Mouse (Mus musculus): Measurements from ENCODE around the gene Arpin. TPM values are rescaled to one million over a fixed set of nuclear protein-coding genes. Genes with fewer than 3 reads are reported as not detected.

Arpin gene
- polyA plus RNA-seq, 1 experiment from 2014 or later: 28.4 TPM

DNA sequence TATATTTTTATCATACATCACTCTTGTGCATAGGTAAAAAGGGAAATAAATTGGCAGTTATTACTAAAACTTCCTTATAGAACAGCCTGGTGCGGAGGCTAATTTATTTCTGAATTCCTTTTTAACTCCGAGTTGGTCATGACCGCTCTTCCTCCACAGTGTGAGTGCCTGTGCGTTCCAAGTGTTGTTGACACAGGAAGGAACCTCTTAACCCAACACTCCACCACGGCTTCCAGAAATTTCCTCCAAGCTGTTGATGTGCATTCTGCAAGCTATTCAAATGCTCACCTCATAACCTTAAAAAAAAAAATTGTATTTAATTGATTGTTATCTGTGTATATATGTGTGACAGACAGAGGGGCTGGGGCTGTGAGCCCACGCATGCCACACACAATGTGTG lies 15.1 kb upstream of the Arpin start:
- H3K36me3 ChIP-seq (ENCODE audit: control insufficient read depth, insufficient read depth, low read length): no peaks in the 10 kb centered on the region
- H3K27ac ChIP-seq (ENCODE audit: low read length): 0 out of 2 replicates have a peak overlapping the region, but pooled peaks have one; percentile 17
- H3K9me3 ChIP-seq (ENCODE audit: control insufficient read depth, low read length): no peaks in the 10 kb centered on the region
- 0 out of 2 replicates have a peak, but pooled peaks cover 5% of the 10 kb centered on the region for H3K4me1 ChIP-seq (replicated peaks; ENCODE audit: control insufficient read depth, insufficient read depth, low read length)
- no peaks in the 10 kb centered on the region for H3K27me3 ChIP-seq (ENCODE audit: control insufficient read depth, insufficient read depth, low read depth, low read length)
- peak; percentile 77 for ATAC-seq (ENCODE audit: low read depth)
- no peak overlapping the region for H3K4me3 ChIP-seq (ENCODE audit: low read length)
- 46% methylated on average over 6 of the region's 6 CpGs for WGBS
- H3K9ac ChIP-seq (ENCODE audit: low read length): no peak overlapping the region
- no peak overlapping the region for H3K4me2 ChIP-seq (ENCODE audit: low read depth, low read length)

DNA sequence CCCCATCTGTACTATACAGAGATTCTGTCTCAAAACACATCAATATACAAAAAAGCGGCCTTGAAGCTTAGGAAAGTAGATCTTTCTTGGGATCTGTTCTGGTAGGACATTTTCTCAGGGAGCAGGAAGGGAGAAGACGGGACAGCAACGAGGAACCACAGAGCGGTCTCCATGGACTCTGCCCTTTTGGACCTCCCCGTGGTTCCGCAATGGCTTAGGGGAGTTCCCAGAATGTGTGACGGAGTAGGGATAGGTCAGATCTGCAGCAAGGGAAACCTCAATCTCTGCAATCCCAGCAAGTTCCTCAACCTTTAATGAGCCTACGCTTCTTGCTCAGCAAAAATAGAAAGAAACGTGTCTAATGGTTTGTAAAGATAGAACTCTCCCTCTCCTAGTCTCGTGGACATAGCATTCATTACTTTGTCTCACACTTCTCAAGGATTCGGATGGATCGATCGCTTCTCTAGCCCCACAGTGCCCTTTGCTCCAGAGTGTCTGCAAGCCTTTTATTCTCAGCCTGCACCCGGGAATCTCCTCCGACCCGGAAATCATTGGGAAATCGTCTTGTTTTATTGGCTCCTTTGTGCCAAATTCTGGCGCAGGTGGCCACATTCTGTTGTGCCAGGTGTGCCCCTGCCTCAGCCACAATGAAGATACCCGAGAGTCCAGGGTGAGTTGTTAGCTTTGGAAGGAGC lies 499 bp upstream of the Arpin start:
- 12% methylated on average over 19 of the region's 19 CpGs for WGBS
- H3K27ac ChIP-seq (ENCODE audit: low read length): peak overlapping the region; percentile 86
- H3K27me3 ChIP-seq (ENCODE audit: control insufficient read depth, insufficient read depth, low read depth, low read length): no peaks in the 10 kb centered on the region
- ATAC-seq (ENCODE audit: low read depth): peak; percentile 64
- peak overlapping the region; percentile 79 for H3K4me2 ChIP-seq (ENCODE audit: low read depth, low read length)
- H3K9ac ChIP-seq (ENCODE audit: low read length): peak overlapping the region; percentile 81
- H3K36me3 ChIP-seq (ENCODE audit: control insufficient read depth, insufficient read depth, low read length): no peaks in the 10 kb centered on the region
- no peaks in the 10 kb centered on the region for H3K9me3 ChIP-seq (ENCODE audit: control insufficient read depth, low read length)
- H3K4me3 ChIP-seq (ENCODE audit: low read length): peak overlapping the region; percentile 76
- H3K4me1 ChIP-seq (replicated peaks; ENCODE audit: control insufficient read depth, insufficient read depth, low read length): peaks cover 13% of the 10 kb centered on the region

DNA sequence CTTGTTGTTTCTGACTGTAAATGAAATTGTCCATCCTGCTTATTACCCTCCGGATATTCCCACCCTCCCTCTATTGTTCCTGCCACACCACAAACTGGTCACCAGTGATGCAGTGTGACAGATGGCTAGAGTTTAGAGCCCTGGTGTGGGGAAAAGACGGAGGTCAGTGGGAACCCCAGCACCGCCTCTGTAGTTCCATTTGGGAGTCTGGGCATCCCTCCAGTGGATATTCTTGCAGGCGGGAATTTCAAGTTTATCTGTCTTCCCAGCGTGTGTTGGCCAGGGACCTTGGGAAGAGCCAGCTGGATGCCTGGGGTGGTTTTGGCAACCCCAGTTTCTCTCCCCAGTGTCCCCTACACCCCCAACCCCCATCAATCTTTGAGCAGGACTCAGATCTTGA lies 698 bp downstream of the Arpin start:
- H3K4me3 ChIP-seq (ENCODE audit: low read length): peak overlapping the region; percentile 76
- 0 out of 2 replicates have a peak, but pooled peaks cover 4% of the 10 kb centered on the region for H3K36me3 ChIP-seq (ENCODE audit: control insufficient read depth, insufficient read depth, low read length)
- peaks cover 13% of the 10 kb centered on the region for H3K4me1 ChIP-seq (replicated peaks; ENCODE audit: control insufficient read depth, insufficient read depth, low read length)
- H3K4me2 ChIP-seq (ENCODE audit: low read depth, low read length): peak overlapping the region; percentile 79
- WGBS: 32% methylated on average over 5 of the region's 5 CpGs
- H3K27ac ChIP-seq (ENCODE audit: low read length): peak overlapping the region; percentile 86
- H3K27me3 ChIP-seq (ENCODE audit: control insufficient read depth, insufficient read depth, low read depth, low read length): no peaks in the 10 kb centered on the region
- H3K9ac ChIP-seq (ENCODE audit: low read length): peak overlapping the region; percentile 81
- H3K9me3 ChIP-seq (ENCODE audit: control insufficient read depth, low read length): no peaks in the 10 kb centered on the region
- peak; percentile 49; the same call in 1 of the 2 replicates for ATAC-seq (ENCODE audit: low read depth)

DNA sequence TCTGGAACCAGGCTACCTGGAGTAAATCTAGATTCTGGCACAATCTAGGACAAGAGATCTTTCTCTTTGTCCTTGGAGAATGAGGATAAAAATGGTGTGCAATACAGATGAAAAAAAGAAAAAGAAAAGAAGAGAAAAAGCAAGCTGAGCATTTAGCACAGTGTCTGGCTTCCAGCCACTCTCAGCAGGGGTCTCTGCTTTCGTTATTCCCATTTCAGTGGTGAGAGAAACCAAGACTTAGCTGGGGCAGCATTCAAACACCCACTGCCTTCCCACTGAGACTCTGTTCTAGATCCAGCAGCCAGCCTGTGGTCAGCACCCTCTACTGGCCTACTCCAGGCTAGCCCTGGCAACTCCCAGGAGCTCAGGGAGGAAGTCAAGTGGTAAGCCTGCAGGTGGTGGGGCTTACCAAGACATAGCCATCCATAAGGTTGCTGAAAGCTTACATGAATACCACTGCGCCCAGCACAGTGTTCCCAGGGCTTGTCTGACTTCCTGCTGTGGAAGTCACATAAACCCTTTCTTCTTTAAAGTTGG lies 6.6 kb downstream of the Arpin start:
- Histone ChIP-seq H3K9me3 (ENCODE audit: control insufficient read depth, low read length) (no peaks in the 10 kb centered on the region), H3K4me3 (ENCODE audit: low read length) (no peak overlapping the region), H3K4me2 (ENCODE audit: low read depth, low read length) (no peak overlapping the region), H3K9ac (ENCODE audit: low read length) (no peak overlapping the region), H3K27me3 (ENCODE audit: control insufficient read depth, insufficient read depth, low read depth, low read length) (no peaks in the 10 kb centered on the region), H3K36me3 (ENCODE audit: control insufficient read depth, insufficient read depth, low read length) (peaks cover 12% of the 10 kb centered on the region; the same call in 1 of the 2 replicates), H3K4me1 (replicated peaks; ENCODE audit: control insufficient read depth, insufficient read depth, low read length) (no peaks in the 10 kb centered on the region), H3K27ac (ENCODE audit: low read length) (no peak overlapping the region)
- no peak for ATAC-seq (ENCODE audit: low read depth)
- 66% methylated on average over 2 of the region's 2 CpGs for WGBS

DNA sequence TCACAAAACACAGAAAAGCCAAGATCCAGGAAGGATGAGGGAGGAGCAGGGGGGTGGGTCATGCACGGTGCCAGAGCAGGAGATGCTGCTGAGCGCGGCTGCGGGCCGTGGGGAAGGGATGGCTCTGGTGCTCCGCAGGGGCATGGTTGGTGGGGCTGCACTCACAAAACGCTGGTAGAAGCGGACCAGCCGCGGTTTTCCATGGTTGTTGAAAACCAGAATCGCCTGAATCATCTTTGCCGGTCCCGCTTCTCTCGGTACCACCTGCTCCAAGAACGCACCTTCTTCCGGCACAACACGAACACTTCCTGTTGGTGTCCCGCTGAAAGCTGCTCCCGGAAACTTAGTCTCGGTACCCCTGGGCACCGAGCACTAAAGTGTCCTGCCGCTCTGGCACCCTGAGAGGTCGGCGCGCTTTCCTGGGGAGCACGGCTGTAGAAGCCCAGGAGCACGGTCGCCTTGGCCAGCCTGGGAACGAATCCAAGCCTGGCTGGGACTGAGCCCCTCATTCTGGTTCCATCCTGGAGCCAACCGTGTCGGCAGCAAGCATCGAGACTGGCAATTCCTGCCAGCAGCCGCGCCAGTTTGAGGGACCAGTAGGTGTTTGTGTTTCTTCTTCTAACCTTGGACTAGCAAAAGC lies 14.7 kb downstream of the Arpin start, which contains the start of gene Ap3s2:
Gene Ap3s2, minus strand, starts transcription at position 306 of the 640 bp plus-strand sequence.
- under 1% methylated on average over 34 of the region's 34 CpGs for WGBS
- peak within 1 kb of the TSS; percentile 87 for H3K4me3 ChIP-seq (ENCODE audit: low read length)
- H3K9me3 ChIP-seq (ENCODE audit: control insufficient read depth, low read length): no peaks in the 10 kb centered on the region
- H3K4me2 ChIP-seq (ENCODE audit: low read depth, low read length): peak within 1 kb of the TSS; percentile 86
- peaks cover 11% of the 10 kb centered on the region for H3K4me1 ChIP-seq (replicated peaks; ENCODE audit: control insufficient read depth, insufficient read depth, low read length)
- ATAC-seq (ENCODE audit: low read depth): peak; percentile 97
- no peaks in the 10 kb centered on the region for H3K27me3 ChIP-seq (ENCODE audit: control insufficient read depth, insufficient read depth, low read depth, low read length)
- peak within 1 kb of the TSS; percentile 89 for H3K9ac ChIP-seq (ENCODE audit: low read length)
- no peaks in the 10 kb centered on the region for H3K36me3 ChIP-seq (ENCODE audit: control insufficient read depth, insufficient read depth, low read length)
- peak within 1 kb of the TSS; percentile 76 for H3K27ac ChIP-seq (ENCODE audit: low read length)

DNA sequence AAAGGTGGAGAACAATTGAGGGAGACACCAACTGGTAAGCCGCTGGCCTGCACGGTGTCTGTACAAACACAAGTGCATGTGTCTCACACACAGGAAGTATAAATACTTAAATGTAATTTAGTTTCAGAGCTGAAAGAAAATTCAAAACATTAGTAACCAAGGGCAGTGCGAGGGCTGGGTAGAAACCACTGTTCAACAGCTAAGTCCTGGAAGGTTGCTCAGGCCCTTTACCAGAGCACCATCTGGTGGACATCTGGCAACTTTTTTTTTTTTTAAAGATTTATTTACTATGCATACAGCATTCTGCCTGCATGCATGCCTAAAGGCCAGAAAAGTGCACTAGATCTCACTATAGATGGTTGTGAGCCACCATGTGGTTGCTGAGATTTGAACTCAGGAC lies 20.6 kb downstream of the Arpin start:
- Histone ChIP-seq H3K4me1 (replicated peaks; ENCODE audit: control insufficient read depth, insufficient read depth, low read length) (peaks cover 2% of the 10 kb centered on the region), H3K27me3 (ENCODE audit: control insufficient read depth, insufficient read depth, low read depth, low read length) (no peaks in the 10 kb centered on the region), H3K4me3 (ENCODE audit: low read length) (no peak overlapping the region), H3K27ac (ENCODE audit: low read length) (no peak overlapping the region), H3K9ac (ENCODE audit: low read length) (no peak overlapping the region), H3K4me2 (ENCODE audit: low read depth, low read length) (no peak overlapping the region), H3K36me3 (ENCODE audit: control insufficient read depth, insufficient read depth, low read length) (peaks cover 7% of the 10 kb centered on the region; the same call in 1 of the 2 replicates), H3K9me3 (ENCODE audit: control insufficient read depth, low read length) (no peaks in the 10 kb centered on the region)
- 75% methylated on average over 3 of the region's 3 CpGs for WGBS
- peak; percentile 38; the same call in 1 of the 2 replicates for ATAC-seq (ENCODE audit: low read depth)

DNA sequence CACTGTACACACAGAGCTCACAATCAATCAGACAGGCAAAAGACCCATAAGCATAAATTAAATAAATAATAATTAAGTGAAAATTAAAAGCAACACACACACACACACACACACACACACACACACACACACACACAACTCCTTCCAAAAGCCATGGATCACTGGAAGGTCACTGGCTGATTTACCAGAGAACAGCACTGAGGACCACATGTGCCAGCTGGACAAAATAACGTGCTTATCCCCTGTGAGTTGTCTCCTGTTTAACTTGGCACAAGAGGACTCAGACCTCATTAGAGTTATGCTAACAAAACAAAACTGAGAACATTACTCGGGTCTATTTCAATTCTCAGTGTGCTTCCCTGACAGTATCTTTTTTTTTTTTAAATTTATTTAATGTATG lies 27.8 kb downstream of the Arpin start:
- Histone ChIP-seq H3K4me1 (replicated peaks; ENCODE audit: control insufficient read depth, insufficient read depth, low read length) (no peaks in the 10 kb centered on the region), H3K27ac (ENCODE audit: low read length) (no peak overlapping the region), H3K27me3 (ENCODE audit: control insufficient read depth, insufficient read depth, low read depth, low read length) (no peaks in the 10 kb centered on the region), H3K4me2 (ENCODE audit: low read depth, low read length) (no peak overlapping the region), H3K9me3 (ENCODE audit: control insufficient read depth, low read length) (no peaks in the 10 kb centered on the region), H3K9ac (ENCODE audit: low read length) (no peak overlapping the region), H3K4me3 (ENCODE audit: low read length) (no peak overlapping the region), H3K36me3 (ENCODE audit: control insufficient read depth, insufficient read depth, low read length) (0 out of 2 replicates have a peak, but pooled peaks cover 2% of the 10 kb centered on the region)
- WGBS: 54% methylated on average over 2 of the region's 2 CpGs
- ATAC-seq (ENCODE audit: low read depth): no peak

DNA sequence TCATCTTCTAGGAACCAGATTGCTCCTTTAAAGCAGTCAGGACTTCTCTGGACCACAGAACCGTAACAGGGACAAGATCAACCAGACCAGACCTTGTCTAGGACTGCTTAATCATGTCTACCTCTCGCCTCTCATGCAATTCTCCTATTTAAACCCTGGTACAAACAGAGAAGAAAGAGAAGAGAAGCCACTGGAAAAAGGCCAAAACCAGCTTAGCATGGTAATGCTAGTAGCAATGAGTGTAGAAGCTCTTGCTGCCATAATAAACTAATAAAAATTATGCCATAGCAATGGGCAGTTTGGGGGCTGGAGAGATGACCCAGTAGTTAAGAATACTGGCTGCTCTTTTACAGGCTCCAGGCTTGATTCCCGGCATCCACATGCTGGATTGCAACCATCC lies 28.2 kb downstream of the Arpin start:
- no peaks in the 10 kb centered on the region for H3K9me3 ChIP-seq (ENCODE audit: control insufficient read depth, low read length)
- no peaks in the 10 kb centered on the region for H3K4me1 ChIP-seq (replicated peaks; ENCODE audit: control insufficient read depth, insufficient read depth, low read length)
- no peak overlapping the region for H3K4me3 ChIP-seq (ENCODE audit: low read length)
- 0 out of 2 replicates have a peak, but pooled peaks cover 2% of the 10 kb centered on the region for H3K36me3 ChIP-seq (ENCODE audit: control insufficient read depth, insufficient read depth, low read length)
- no peaks in the 10 kb centered on the region for H3K27me3 ChIP-seq (ENCODE audit: control insufficient read depth, insufficient read depth, low read depth, low read length)
- H3K9ac ChIP-seq (ENCODE audit: low read length): no peak overlapping the region
- WGBS: 92% methylated on average over 3 of the region's 3 CpGs
- no peak overlapping the region for H3K27ac ChIP-seq (ENCODE audit: low read length)
- ATAC-seq (ENCODE audit: low read depth): no peak
- H3K4me2 ChIP-seq (ENCODE audit: low read depth, low read length): no peak overlapping the region

DNA sequence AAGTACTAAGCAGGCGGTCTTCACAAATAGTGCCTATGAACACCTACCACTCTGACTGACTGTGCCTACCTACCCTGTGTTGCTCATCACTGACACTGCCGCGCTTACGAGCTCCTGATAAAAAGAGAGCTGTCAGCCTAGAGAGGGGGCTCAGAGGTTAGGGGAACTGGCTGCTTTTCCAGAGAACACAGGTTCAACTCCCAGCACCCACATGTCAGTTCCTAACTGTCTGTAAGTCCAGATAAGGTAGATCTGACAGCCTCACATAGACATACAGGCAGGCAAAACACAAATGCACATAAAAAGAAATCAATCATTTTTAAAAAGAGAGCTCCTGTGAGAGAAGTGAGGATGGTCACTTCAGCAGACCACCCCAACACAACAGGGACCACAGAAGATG lies 30.0 kb downstream of the Arpin start:
- Histone ChIP-seq H3K27ac (ENCODE audit: low read length) (no peak overlapping the region), H3K27me3 (ENCODE audit: control insufficient read depth, insufficient read depth, low read depth, low read length) (no peaks in the 10 kb centered on the region), H3K9me3 (ENCODE audit: control insufficient read depth, low read length) (no peaks in the 10 kb centered on the region), H3K36me3 (ENCODE audit: control insufficient read depth, insufficient read depth, low read length) (peaks cover 7% of the 10 kb centered on the region; the same call in 1 of the 2 replicates), H3K4me1 (replicated peaks; ENCODE audit: control insufficient read depth, insufficient read depth, low read length) (no peaks in the 10 kb centered on the region), H3K9ac (ENCODE audit: low read length) (no peak overlapping the region), H3K4me2 (ENCODE audit: low read depth, low read length) (no peak overlapping the region), H3K4me3 (ENCODE audit: low read length) (no peak overlapping the region)
- ATAC-seq (ENCODE audit: low read depth): no peak
- WGBS: 88% methylated on average over 4 of the region's 4 CpGs

All from lung, embryonic 16.5 days (tissue).